Mouse (Mus musculus): ENCODE measurements at regions not wholly inside any gene's neighbourhood (a gene's known extent, or its start where the extent isn't known, plus 50 kb on each side); places are given as distances from the start of the nearest gene placed in this dataset.

- DNase-seq (ENCODE audit: extremely low spot score, low spot score), result no peak
These were observed 104.2 kb upstream of the Arid2 start for GRCm38 (mm10) chr15:96183069-96183468.

DNA sequence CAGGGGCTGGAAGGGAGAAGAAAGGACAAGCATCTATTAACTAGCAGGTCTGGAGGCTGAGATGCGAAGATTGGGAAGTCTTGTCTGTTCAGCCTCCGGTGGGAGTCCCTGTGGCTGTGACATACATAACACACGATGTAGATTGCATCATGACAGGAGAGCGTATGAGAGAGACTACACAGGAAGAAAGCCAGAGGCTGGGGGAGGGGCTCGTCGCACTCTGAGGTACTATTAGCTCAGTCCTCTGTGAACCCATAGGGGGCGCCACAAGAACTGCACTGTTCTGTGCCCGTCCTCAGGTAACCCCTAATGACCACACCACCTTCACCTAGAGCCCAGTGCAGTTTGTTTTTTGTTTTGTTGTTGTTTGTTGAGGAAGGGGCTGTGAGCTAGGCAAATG lies 102.7 kb upstream of the Arid2 start:
- no peak for DNase-seq (ENCODE audit: extremely low spot score, low spot score)

GRCm38 (mm10) chr15:96185429-96185828 lies 101.9 kb upstream of the Arid2 start:
- DNase-seq (ENCODE audit: extremely low spot score, low spot score), result no peak

GRCm38 (mm10) chr15:96185901-96186300 lies 101.4 kb upstream of the Arid2 start:
- peak; percentile 30 for DNase-seq (ENCODE audit: extremely low spot score, low spot score)

DNA sequence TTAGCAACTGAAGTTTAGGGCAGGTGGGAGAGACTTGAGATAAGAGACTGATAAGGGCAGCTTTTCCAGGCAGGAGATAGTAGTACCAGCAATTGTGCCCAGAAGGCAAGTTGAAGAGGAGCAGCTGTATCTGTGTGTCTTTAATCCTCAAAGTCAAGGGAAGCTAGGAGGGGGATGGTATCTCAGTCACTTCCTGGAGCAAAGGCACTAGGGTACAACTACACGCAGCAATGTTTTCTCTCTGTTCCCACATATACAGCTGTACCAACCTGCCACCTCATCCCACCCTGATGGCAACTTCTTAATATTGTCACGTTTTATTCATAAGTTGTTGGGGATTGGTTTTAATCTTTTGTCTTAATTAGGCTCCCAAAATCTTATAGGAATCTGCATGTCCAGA lies 97.8 kb upstream of the Arid2 start:
- DNase-seq (ENCODE audit: extremely low spot score, low spot score), result no peak

DNA sequence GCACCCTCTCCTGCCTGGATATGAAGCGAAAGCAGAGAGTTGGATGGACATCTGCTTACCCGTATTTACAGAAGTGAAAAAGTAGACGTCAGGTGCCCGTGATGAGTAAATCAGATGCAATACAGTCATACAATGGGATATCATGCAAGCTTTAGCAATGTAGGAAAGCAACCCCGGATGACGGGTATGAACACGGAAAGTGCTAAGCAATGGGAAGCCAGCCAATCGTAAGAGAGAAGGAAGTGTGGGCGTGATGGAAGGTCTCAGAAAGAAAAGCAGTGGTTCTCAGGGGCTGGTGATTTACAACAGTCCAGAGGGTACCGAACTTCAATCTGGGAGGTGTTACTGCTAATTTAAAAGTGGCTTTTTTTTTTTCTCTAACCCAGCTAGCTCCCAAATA lies 89.9 kb upstream of the Arid2 start:
- DNase-seq (ENCODE audit: extremely low spot score, low spot score), result no peak

DNA sequence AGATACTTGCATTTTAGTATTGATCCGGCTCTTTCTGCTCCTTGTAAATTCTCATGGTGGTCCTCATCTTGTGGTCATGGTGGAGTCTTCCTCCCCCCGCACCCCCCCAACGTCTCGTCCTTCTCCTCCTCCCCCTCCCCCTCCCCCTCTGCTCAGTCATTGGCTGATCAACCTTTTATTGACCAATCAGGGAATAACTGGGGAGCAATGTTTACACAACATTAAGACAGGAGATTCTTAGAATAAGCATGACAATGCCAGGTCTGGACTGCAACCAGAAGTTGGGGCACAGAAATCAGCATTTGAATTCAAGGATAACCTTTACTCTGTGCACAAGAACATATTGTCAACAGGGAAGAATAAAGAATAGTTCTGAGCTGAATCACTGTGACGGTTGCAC lies 89.4 kb upstream of the Arid2 start:
- no peak for DNase-seq (ENCODE audit: extremely low spot score, low spot score)

DNA sequence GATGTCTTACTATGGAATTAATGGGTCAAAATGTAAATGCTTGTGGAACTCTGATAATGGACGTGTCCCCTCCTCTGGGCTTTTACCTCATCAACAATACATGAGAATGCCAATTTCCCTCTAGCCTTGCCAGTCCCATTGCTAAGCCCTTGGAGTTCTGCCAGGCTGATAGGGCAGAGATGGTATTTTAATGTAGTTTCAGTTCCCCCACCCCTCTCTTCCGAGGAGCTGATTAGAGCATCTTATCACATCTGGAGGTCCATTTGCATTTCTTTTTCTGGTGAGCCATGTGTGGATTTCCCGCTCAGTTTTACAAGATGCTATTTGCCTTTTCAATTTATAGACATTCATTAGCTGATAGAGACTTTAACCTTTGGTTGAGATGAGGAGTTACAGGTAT lies 86.0 kb upstream of the Arid2 start:
- DNase-seq (ENCODE audit: extremely low spot score, low spot score), result no peak

DNA sequence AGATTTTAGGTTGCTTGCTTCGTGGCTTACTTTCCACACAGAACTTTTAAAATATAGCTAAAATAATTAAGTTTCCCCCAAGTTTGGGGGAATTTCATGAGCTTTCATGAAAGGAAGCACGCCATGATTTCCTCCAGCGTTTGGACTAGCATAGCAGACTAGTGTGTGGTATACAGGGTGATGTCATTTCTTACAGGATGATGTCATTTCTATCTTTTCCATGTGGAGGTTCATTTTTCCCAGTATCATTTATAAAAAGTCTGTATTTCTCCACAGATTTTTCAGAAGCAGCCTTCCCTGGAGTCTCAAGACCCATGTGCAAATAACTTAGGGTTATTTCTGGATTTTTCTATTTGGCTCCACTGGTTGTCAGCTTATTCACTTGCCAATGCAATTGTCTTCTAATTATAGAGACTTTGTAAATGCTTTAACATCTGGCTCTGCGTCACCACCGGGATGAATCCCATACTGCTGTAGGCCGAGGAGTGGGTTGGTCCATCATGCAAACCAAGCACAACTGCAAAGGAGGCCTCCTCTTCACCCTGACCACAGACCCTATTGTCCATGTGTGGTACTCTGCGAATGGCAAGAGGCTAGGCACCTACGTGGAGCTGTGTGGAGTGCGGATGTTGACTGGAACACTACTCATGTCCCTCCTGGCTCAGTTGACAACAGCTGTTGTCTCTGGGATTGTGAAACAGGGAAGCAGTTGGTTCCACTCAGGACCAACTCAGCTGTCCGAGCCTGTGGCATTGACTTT lies 85.4 kb upstream of the Arid2 start:
- no peak for DNase-seq (ENCODE audit: extremely low spot score, low spot score)

DNA sequence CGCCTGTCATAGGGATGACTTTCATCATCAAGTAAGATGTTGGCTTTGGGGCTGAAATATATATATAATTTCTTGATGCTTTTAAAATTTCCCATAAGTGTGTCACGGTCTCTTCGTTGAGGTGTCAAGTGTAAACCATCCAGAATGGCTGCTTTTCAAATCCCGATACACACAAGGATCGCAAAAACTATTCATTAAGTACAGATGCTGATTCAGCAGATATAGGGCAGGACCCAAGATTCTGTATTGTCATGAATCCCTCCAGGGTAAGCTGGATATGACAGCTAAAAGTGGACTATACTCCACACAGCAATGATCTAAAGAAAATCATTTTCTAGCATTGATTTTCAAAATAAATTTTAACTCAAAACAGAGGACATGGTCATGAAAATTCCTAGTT lies 83.1 kb upstream of the Arid2 start:
- DNase-seq (ENCODE audit: extremely low spot score, low spot score), result no peak

DNA sequence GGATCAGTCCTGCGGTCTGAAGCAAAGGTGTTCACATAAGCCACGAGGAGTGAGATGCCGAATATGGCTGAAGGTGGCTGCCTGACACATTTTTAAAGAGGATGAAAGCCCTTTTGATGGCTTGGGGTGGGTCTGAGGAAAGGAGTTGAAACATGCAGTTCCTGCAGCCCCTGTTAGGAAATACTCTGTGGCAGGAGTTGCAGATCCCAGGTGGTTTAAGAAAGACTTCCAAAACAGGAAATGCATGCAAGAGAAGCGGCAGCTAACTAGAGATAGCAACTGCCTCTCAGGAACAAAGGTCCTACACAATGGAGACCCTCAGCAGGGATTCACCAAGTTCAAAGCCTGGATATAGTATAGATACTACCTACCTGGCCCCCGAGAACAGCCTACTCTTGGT lies 82.7 kb upstream of the Arid2 start:
- DNase-seq (ENCODE audit: extremely low spot score, low spot score), result no peak

DNA sequence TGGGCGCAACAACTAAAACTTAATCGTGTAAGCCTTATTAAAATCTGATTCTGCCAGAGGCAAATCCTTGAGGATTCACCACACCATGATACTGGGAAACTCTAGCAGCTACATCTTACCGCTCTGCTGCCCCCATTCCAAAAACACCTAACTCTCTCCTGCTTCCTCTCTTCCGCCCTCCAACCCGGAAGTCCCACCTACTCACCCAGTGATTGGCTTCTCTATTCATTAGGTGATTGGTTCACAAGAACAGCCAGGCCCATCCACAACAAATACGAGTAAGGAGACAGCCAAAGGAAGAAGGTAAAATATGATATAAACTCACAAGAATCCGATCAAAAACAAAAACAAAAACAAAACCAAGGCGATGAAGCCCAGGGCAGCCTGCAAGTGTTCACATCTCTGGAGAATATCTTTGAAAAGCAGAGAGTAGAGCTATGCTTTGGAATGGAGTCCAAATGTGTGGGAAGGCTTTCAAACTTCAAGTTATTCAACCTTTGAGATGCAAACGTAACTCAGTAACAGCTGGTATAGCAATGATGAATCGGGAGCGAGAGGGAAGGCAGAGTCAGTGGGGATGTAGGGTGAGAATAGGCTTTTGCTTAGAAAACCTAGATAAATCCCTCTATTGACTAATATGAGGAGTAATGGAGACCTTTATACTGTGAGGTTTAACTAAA lies 76.5 kb upstream of the Arid2 start:
- DNase-seq (ENCODE audit: extremely low spot score, low spot score), result no peak

DNA sequence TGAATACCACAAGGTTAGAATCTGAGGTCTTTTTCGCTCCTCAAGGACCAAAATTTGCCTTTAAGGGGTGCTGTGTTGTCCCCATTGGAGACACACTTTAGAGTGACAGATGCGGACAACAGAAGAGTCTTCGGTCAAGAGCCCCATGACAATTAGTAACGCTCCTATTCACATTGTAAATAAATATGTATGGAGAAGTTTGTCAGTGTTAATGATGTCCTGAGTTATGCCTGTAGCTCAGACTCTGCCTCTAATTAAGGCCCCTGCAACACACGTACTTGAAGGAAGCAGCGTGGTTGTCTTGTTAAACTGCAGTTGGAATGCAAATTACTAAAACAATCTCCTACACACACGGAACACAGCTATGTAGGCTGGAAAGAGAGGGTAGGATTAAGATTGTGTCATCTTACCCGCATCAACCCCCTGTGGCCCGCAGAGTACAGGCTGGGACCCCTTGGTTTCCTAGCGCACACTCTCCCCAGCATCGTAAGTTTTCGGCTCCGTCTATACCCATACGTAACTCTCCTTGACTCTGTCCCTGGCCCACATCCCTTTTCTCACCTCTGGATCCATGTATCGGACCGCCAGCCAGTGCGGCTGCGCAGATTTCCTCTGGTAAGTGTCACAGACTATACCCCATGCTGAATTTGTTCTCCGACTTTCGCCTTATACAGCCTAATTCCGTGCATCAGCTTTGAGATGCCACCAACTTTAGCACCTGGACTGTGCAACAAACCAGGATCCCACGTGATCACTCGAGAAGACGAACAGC lies 73.6 kb upstream of the Arid2 start:
- no peak for DNase-seq (ENCODE audit: extremely low spot score, low spot score)

DNA sequence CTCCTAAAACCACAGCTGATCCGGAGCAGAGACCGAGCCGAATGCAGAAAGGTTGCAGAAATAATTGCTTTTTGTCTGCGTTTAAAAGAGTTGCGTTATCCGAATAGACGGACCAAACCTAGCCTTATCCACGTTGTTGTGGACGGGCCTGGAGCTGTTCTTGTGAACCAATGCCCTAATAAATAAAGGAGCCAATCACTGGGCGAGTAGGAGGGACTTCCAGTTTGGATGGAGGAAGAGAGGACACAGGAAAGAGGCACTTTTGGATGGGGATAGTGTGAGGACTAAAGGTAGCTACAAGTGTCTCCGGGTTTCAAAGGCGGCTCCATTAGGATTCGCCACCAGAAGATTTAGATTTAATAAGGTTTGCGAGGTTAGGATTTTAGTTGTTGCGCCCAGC lies 69.4 kb upstream of the Arid2 start:
- no peak for DNase-seq (ENCODE audit: extremely low spot score, low spot score)

DNA sequence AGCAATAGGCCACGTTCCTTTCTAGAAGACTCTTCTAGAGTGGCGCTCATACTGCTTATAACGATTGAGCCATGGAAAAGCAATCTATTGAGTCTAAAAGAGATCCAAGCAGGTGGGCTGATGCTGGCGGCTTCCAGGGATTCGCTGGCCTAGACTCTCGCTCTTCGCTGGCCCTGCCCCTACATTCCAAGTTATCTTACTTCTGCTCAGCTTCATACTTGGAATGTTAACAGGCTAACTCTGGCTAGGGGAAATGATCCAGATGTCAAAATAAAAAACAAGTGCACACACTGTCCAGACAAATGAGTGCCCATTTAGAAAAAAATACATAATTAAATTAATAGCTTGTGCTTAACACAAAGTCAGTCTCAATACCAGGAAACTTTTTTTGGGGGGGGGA lies 67.6 kb upstream of the Arid2 start:
- DNase-seq (ENCODE audit: extremely low spot score, low spot score), result no peak

DNA sequence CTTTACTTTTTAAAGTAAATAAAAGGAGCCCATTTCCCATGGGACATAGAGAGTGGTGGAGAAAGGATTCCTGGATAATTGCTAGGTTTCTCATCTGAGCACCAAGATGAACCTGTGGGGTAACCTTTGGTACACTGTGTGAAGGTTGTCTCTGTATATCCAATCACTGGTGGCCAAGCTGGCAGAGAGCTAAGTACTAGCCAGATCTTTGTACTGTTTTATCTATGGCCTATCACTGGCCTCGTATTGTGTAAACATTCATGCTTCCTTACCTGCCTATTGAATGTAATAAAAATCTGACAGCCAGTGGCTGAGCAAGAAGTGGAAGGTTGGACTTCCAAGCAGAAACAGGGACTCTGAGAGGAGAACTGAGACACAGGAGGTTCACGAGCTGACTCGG lies 55.3 kb upstream of the Arid2 start:
- no peak for DNase-seq (ENCODE audit: extremely low spot score, low spot score)

DNA sequence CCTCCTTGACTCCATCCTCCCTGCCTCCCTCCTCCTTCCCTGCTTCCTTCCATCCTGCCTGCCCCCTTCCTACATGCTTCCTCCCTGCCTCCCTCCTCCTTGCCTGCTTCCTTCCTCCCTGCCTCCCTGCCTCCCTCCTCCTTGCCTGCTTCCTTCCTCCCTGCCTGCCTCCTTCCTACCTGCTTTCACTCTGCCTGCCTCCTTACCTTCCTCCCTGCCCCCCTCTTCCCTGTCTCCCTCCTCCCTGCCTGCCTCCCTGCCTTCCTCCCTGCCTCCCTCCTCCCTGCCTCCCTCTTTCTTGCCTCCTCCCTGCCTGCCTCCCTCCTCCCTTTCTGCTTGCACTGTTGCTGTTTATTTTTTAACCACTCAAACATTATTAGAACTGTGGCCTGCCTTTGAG lies 54.2 kb upstream of the Arid2 start:
- DNase-seq (ENCODE audit: extremely low spot score, low spot score), result no peak

DNA sequence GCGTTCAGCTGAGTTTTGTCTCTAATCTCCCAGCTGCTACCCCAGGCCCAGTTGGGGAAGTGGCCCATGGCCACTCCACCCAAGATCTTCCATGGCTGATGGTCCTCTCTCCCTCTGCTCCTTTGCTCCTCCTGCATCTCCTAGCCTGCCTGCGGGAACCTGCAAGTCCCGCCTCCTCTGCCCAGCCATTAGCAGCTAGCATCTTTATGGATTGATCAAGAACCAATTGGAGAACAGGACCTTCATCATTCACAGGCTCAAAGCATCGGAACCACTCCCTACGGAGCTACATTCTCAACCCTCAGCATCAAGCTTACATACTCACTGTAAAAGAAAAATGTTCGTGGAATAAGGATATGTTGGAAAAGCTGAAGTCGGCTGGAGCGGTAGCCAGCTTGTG lies 52.5 kb upstream of the Arid2 start:
- no peak for DNase-seq (ENCODE audit: extremely low spot score, low spot score)
